Mouse (Mus musculus) lung, postnatal 14 days (tissue): ENCODE measurements around the gene H2bfm.
"Not testable (repeated sequence)": the region's sequence is repeated elsewhere in the genome, so short reads cannot be mapped to it uniquely, and the experiment has no call there.

ENCODE experiments used
- DNase-seq: peaks from one replicate; pipeline ENCODE4 v3.0.0; 2021

The H2bfm gene

GRCm38 (mm10) chrX:136927031-136927430 is at the start of gene H2bfm:
H2bfm (plus strand) TSS chrX:136927325.
- DNase-seq = no peak

- peak; percentile 3 for DNase-seq
Observed at GRCm38 (mm10) chrX:136895757-136896156, 31.4 kb upstream of the H2bfm start.

- DNase-seq = no peak
Observed at GRCm38 (mm10) chrX:136904369-136904768, 22.8 kb upstream of the H2bfm start.

GRCm38 (mm10) chrX:136925863-136926262 is 1.3 kb upstream of the H2bfm start:
- DNase-seq = no peak

GRCm38 (mm10) chrX:136937985-136938384 is 10.9 kb downstream of the H2bfm start:
- DNase-seq = no peak

- peak; percentile 30 for DNase-seq
Observed at GRCm38 (mm10) chrX:136957583-136958279, 30.6 kb downstream of the H2bfm start.

- not testable (repeated sequence) for DNase-seq
Observed at GRCm38 (mm10) chrX:136958300-136958699, 31.2 kb downstream of the H2bfm start.

- peak; percentile 0 for DNase-seq
Observed at GRCm38 (mm10) chrX:136959688-136960087, 32.6 kb downstream of the H2bfm start.

GRCm38 (mm10) chrX:136975397-136975796 is 48.3 kb downstream of the H2bfm start, which contains the start of gene Tmsb15b2:
Tmsb15b2 (minus strand) TSS chrX:136975497.
- not testable (repeated sequence) for DNase-seq

GRCm38 (mm10) chrX:136976424-136977084 is 49.4 kb downstream of the H2bfm start, which contains the start of the genes Tmsb15l and Tmsb15b1:
Tmsb15l (minus strand) TSS chrX:136976869.
Tmsb15b1 (minus strand) TSS chrX:136976874.
- DNase-seq = peak; percentile 64
